Mouse (Mus musculus) ES-E14 (cell line): ENCODE measurements around the gene Triap1. TPM values are rescaled to one million over a fixed set of nuclear protein-coding genes. Genes with fewer than 3 reads are reported as not detected.

Source experiments
- DNase-seq: peaks from one replicate; pipeline ENCODE4 v3.0.0-alpha.2; 2013; ENCODE audit warnings: low read depth, low spot score
- H3K27ac ChIP-seq: 2 replicates; pipeline ENCODE4 v1.5.1; 2012; ENCODE audit warnings: low read depth, mild to moderate bottlenecking, low read length, moderate library complexity, mixed read lengths; ENCODE audit not compliant: poor library complexity, insufficient read depth, severe bottlenecking
- H3K36me3 ChIP-seq: 2 replicates; pipeline ENCODE4 v1.6.1; 2012; ENCODE audit warnings: mild to moderate bottlenecking, low read length, moderate library complexity, mixed read lengths; ENCODE audit not compliant: control insufficient read depth, poor library complexity, insufficient read depth, severe bottlenecking
- H3K4me1 ChIP-seq, 2 experiments: fragments of 150-350 bp in 1 of 2; sonication (generic) in 1 of 2; 2 replicates each; pipeline ENCODE4 v1.6.1; 2012; ENCODE audit warnings: low read length in 2 of 2, mild to moderate bottlenecking in 1 of 2, mixed read lengths in 1 of 2; ENCODE audit not compliant: control insufficient read depth in 2 of 2, insufficient read depth in 2 of 2, poor library complexity in 1 of 2
- H3K4me3 ChIP-seq, 2 experiments: fragments of 150-350 bp in 1 of 2; sonication (generic) in 1 of 2; 2 replicates each; pipeline ENCODE4 v1.5.1; 2012; ENCODE audit warnings: low read length in 2 of 2, low read depth in 1 of 2, mild to moderate bottlenecking in 1 of 2, mixed read lengths in 1 of 2; ENCODE audit not compliant: insufficient read depth in 1 of 2, poor library complexity in 1 of 2, severe bottlenecking in 1 of 2
- H3K9ac ChIP-seq: 2 replicates; pipeline ENCODE4 v1.6.1; 2012; ENCODE audit warnings: low read depth, mild to moderate bottlenecking, low read length, mixed read lengths; ENCODE audit not compliant: poor library complexity, insufficient read depth, severe bottlenecking
- H3K9me3 ChIP-seq: fragments of 150-350 bp; sonication (generic); 2 replicates; pipeline ENCODE4 v1.6.1; 2012; ENCODE audit warnings: low read depth, mild to moderate bottlenecking, low read length; ENCODE audit not compliant: control insufficient read depth, insufficient read depth
- CHD2 ChIP-seq: IDR thresholded peaks from 2 replicates; pipeline ENCODE4 v1.6.1; 2014; ENCODE audit warnings: mild to moderate bottlenecking, low read depth, low read length, inconsistent platforms
- HCFC1 ChIP-seq: IDR thresholded peaks from 2 replicates; pipeline ENCODE4 v1.6.1; 2012; ENCODE audit warnings: low read length, inconsistent platforms, borderline replicate concordance; ENCODE audit not compliant: insufficient read depth
- MAFK ChIP-seq: IDR thresholded peaks from 2 replicates; pipeline ENCODE4 v1.6.1; 2014; ENCODE audit warnings: mild to moderate bottlenecking, low read depth, low read length, inconsistent platforms; ENCODE audit not compliant: insufficient read depth
- ZC3H11A ChIP-seq: IDR thresholded peaks from 2 replicates; pipeline ENCODE4 v1.6.1; 2012; ENCODE audit warnings: low read depth, mild to moderate bottlenecking, inconsistent platforms, low read length, borderline replicate concordance
- ZNF384 ChIP-seq: IDR thresholded peaks from 2 replicates; pipeline ENCODE4 v1.6.1; 2012; ENCODE audit warnings: low read depth, low read length, inconsistent platforms
- in situ Hi-C, 2 experiments: fragments of 600-800 bp; cut with MboI; formaldehyde crosslinking; loops; one replicate each; pipeline ENCODE4 v1.15.1; 2025; ENCODE audit warnings: low sequenced_read_pairs in 2 of 2, inconsistent platforms in 1 of 2; ENCODE audit not compliant: unreplicated experiment in 2 of 2
- total RNA-seq: library from RNA; depleted of rRNA; stranded (reverse); fragments of 300-350 nt; gene quantifications from 2 replicates; pipeline ENCODE4 v1.2.3, GENCODE M21; 2012; rRNA removed

Triap1 gene
- 21.5 and 30.7 TPM in 2 replicates for total RNA-seq

DNA sequence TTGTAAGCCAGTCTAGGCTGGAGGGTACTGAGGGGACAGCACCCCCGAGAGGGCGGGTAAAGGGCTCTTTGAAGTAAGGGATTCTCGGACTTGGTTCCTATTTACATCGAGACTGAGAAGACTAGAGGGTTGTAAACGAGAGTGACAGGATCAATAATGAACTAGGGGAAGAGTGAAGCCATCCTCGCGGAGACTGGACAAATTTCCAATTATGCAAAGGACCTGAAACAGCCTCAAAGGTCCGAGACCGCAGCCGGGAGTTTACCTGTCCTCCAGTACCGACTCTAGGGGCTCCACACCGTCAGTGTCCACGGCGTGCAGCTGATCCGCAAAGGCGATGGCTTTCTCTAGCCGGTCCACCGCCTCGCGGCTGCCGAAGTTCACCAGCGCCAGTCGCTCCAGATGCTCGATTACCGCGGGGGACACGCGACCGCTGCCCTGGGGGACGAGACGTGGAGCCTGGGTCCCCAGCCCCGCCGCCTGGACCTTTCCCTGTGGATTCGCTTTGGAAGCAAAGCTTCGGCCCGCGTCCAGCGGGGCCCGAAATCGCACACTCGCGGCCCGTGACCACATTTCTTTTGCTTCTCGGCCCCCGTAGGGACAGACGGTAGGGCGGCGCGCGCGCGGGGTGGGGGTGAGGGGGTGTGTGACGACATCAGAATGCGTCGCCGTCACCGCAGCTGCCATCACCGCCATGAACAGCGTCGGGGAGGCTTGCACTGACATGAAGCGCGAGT lies at the start of gene Triap1, which contains the start of gene Gatc:
Gene Triap1, plus strand, starts transcription at position 649 of the 737 bp plus-strand sequence.
Gene Gatc, minus strand, starts transcription at position 602 of the 737 bp plus-strand sequence.
- TF ChIP-seq HCFC1 (peak; percentile 79; the same call in 1 of the 2 replicates), ZNF384 (no peak), MAFK (0 out of 2 replicates have a peak, but pooled peaks have one; percentile 3), CHD2 (no peak)
- peaks cover 27% of the 10 kb centered on the region for H3K36me3 ChIP-seq

DNA sequence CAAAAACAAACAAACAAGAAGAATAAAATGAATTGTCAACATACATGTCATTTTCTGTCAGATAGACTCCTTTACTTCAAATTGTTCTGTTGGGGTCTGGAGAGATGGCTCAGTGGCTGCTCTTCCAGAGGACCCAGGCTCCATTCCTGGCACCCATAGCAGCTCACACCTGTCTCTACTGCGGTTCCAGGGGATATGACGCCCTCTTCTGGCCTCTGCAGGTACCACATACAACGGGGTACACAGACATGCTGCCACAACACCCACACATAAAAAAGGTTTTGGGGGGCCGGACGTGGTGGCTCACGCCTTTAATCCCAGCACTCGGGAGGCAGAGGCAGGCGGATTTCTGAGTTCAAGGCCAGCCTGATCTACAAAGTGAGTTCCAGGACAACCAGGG lies 46.9 kb upstream of the Triap1 start:
- H3K4me1 ChIP-seq, result 0 out of 4 replicates have a peak, but pooled peaks cover 1 to 3% of the 10 kb centered on the region in 2 experiments
- no peak overlapping the region for H3K9ac ChIP-seq
- no peak overlapping the region for H3K27ac ChIP-seq
- no peak overlapping the region for H3K4me3 ChIP-seq
- in situ Hi-C loops, result no loop called here
- DNase-seq, result no peak
- H3K9me3 ChIP-seq, result no peaks in the 10 kb centered on the region
- TF ChIP-seq ZC3H11A, result 0 out of 2 replicates have a peak, but pooled peaks have one; percentile 21
- TF ChIP-seq CHD2, result no peak
- H3K36me3 ChIP-seq, result peaks cover 36% of the 10 kb centered on the region

More for the DNA sequence above, at the start of gene Triap1, which contains the start of gene Gatc:
- no peak for DNase-seq
- H3K9ac ChIP-seq, result peak within 1 kb of the TSS; percentile 78
- H3K4me1 ChIP-seq, result peaks cover 2% of the 10 kb centered on the region in 2 experiments; a peak in 2 of 4 replicates
- in situ Hi-C loops, result no loop called here
- no peaks in the 10 kb centered on the region for H3K9me3 ChIP-seq
- H3K4me3 ChIP-seq, result peak within 1 kb of the TSS; percentile 76 to 95
- no peak within 1 kb of the TSS for H3K27ac ChIP-seq

DNA sequence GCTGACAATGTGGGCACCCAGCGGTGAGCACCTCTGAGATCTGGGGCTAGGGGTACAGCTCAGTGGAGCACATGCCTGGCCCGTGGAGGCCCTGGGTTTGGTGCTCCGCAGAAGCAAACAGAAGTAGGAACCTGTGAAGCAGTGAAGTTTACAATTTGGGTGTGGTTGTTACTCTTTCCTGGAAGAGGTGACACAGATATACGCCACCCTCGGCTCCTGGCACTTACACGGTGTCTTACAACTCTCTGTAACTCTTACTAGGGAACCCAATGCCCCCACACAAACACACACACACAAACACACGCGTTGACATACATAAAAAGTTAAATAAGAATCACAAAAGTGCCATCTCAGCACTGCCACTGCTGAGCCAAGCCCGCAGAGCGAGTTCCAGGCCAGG lies 44.7 kb upstream of the Triap1 start:
- no peaks in the 10 kb centered on the region for H3K9me3 ChIP-seq
- TF ChIP-seq CHD2 (no peak), MAFK (0 out of 2 replicates have a peak, but pooled peaks have one; percentile 13)
- peaks cover 32% of the 10 kb centered on the region for H3K36me3 ChIP-seq

DNA sequence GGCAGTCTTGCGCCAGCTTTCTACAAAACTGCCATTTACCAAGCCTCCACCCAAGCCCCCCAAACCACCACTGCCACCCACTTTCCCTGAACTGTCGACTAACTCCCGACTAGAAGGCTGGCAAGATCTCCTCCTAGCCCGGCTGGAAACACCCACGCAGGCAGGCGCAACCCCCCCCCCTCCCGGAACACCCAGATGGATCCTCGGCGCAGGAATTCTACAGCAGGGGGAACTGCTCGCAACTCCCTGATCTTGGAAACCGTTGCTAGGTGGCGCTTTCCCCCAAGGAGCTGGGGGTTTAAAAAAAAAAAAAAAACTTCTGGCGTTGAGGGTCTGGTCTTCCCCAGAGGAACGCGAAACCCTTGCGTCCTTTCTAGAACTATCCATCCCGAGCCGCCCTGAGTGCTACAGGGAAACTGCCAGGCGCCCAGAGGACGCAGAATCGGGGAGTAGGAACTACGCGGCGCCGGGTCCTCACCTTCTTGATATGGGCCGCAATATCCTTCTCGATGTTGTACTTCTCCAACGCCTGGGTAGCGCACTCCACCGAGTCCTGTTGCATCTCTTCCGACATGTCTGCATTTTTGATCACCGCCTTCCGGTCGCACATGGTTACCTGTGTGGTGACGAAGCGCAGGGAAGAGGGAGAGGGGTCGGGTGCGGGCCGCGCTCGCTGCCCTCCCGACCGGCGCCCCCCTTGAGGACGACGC lies 40.8 kb upstream of the Triap1 start:
- peak; percentile 47 for DNase-seq
- H3K4me3 ChIP-seq, result peak overlapping the region; percentile 94
- peak overlapping the region; percentile 89 for H3K9ac ChIP-seq
- TF ChIP-seq ZNF384 (peak; percentile 96), CHD2 (no peak), MAFK (no peak)
- no peaks in the 10 kb centered on the region for H3K9me3 ChIP-seq
- H3K4me1 ChIP-seq, result peaks cover 1 to 3% of the 10 kb centered on the region in 2 experiments; a peak in 1 of 4 replicates
- peak overlapping the region; percentile 87 for H3K27ac ChIP-seq
- in situ Hi-C loops, result no loop called here
- H3K36me3 ChIP-seq, result peaks cover 29% of the 10 kb centered on the region

More for the DNA sequence above, 44.7 kb upstream of the Triap1 start:
- in situ Hi-C loops, result no loop called here
- Histone ChIP-seq H3K9ac (no peak overlapping the region), H3K27ac (no peak overlapping the region), H3K4me1 (peaks cover 1 to 3% of the 10 kb centered on the region in 2 experiments; a peak in 1 of 4 replicates), H3K4me3 (no peak overlapping the region)
- DNase-seq, result no peak
